Mouse (Mus musculus) limb, embryonic 15.5 days (tissue): ENCODE data around the gene Atp6ap1. TPM values are rescaled to one million over a fixed set of nuclear protein-coding genes. Genes with fewer than 3 reads are reported as not detected.
A peak's percentile ranks its signal among the peaks of the same experiment; 100 is the strongest.

Source experiments
- ATAC-seq: fragments of 200-750 bp; cut with Nextera tagmentation; 2 replicates; pipeline ENCODE4 v1.8.0; 2017; ENCODE audit warnings: low read depth, moderate TSS enrichment; ENCODE audit not compliant: insufficient number of reproducible peaks, low FRiP score, low TSS enrichment
- H3K27ac ChIP-seq: fragments of 300-500 bp; sonication (generic); 2 replicates; pipeline ENCODE4 v1.5.1; 2015; ENCODE audit warnings: moderate library complexity, mild to moderate bottlenecking, inconsistent platforms
- H3K27me3 ChIP-seq: fragments of 300-500 bp; sonication (generic); 2 replicates; pipeline ENCODE4 v1.6.1; 2015; ENCODE audit warnings: inconsistent platforms
- H3K36me3 ChIP-seq: fragments of 300-500 bp; sonication (generic); 2 replicates; pipeline ENCODE4 v1.6.1; 2015; ENCODE audit warnings: inconsistent platforms
- H3K4me1 ChIP-seq: fragments of 300-500 bp; sonication (generic); 2 replicates; pipeline ENCODE4 v1.6.1; 2015; ENCODE audit warnings: inconsistent platforms
- H3K4me2 ChIP-seq: fragments of 300-500 bp; sonication (generic); 2 replicates; pipeline ENCODE4 v1.6.1; 2015; ENCODE audit warnings: mild to moderate bottlenecking, inconsistent platforms
- H3K4me3 ChIP-seq: fragments of 300-500 bp; sonication (generic); 2 replicates; pipeline ENCODE4 v1.5.1; 2015; ENCODE audit warnings: mild to moderate bottlenecking, inconsistent platforms
- H3K9ac ChIP-seq: fragments of 300-500 bp; sonication (generic); 2 replicates; pipeline ENCODE4 v1.6.1; 2015; ENCODE audit warnings: inconsistent platforms
- H3K9me3 ChIP-seq: fragments of 300-500 bp; sonication (generic); 2 replicates; pipeline ENCODE4 v1.6.1; 2016; ENCODE audit warnings: inconsistent platforms
- WGBS: fragments of 180-500 bp; shearing (Covaris S2); methylation state at CpG from one replicate; pipeline ENCODE4 v1.1.7; 2015; 5-methylcytosine and 5-hydroxymethylcytosine counted together
- microRNA-seq: library from miRNA; unstranded; fragments of <30 nt; microRNA quantifications from one replicate; pipeline ENCODE4, GENCODE M21; 2016
- polyA plus RNA-seq: library from polyadenylated mRNA; unstranded; fragments of >200 nt; fragmentation: Nextera tagmentation; extraction: Ambion mirVana; gene quantifications from 2 replicates; pipeline ENCODE4 v1.2.1, GENCODE M21; 2015

Gene Atp6ap1
- polyA plus RNA-seq, 1 experiment from 2014 or later: 156 TPM

- peak; percentile 92 for ATAC-seq
- peak within 1 kb of the TSS; percentile 63 for H3K4me3 ChIP-seq
- 23% methylated on average over 47 of the region's 59 CpGs for WGBS
- peak within 1 kb of the TSS; percentile 61 for H3K4me2 ChIP-seq
- no peaks in the 10 kb centered on the region for H3K9me3 ChIP-seq
- no peaks in the 10 kb centered on the region; the same call in 1 of the 2 replicates for H3K4me1 ChIP-seq
- peaks cover 22% of the 10 kb centered on the region; the same call in 1 of the 2 replicates for H3K36me3 ChIP-seq
- H3K9ac ChIP-seq: peak within 1 kb of the TSS; percentile 57
- H3K27ac ChIP-seq: peak within 1 kb of the TSS; percentile 82
- H3K27me3 ChIP-seq: no peaks in the 10 kb centered on the region
Measured at GRCm38 (mm10) chrX:74312540-74313464, 15.9 kb downstream of the Atp6ap1 start, which contains the start of gene Fam50a. Fam50a (plus strand) TSS chrX:74313033.

GRCm38 (mm10) chrX:74328725-74329161 is 31.8 kb downstream of the Atp6ap1 start, which contains the start of gene Plxna3:
Plxna3 (plus strand) TSS chrX:74329066.
- H3K4me2 ChIP-seq: peak within 1 kb of the TSS; percentile 50
- H3K4me1 ChIP-seq: peaks cover 17% of the 10 kb centered on the region; the same call in 1 of the 2 replicates
- peak within 1 kb of the TSS; percentile 47 for H3K4me3 ChIP-seq
- peak within 1 kb of the TSS; percentile 33 for H3K9ac ChIP-seq
- no peaks in the 10 kb centered on the region for H3K27me3 ChIP-seq
- H3K36me3 ChIP-seq: peaks cover under 1% of the 10 kb centered on the region; the same call in 1 of the 2 replicates
- ATAC-seq: peak; percentile 91
- H3K27ac ChIP-seq: peak within 1 kb of the TSS; percentile 85
- WGBS: 18% methylated on average over 24 of the region's 30 CpGs
- H3K9me3 ChIP-seq: no peaks in the 10 kb centered on the region

GRCm38 (mm10) chrX:74329215-74329671 is 32.3 kb downstream of the Atp6ap1 start:
- peaks cover 6% of the 10 kb centered on the region for H3K36me3 ChIP-seq
- ATAC-seq: 0 out of 2 replicates have a peak, but pooled peaks have one; percentile 12
- no peaks in the 10 kb centered on the region for H3K9me3 ChIP-seq
- peak overlapping the region; percentile 47 for H3K4me3 ChIP-seq
- WGBS: 24% methylated on average over 10 of the region's 10 CpGs
- no peaks in the 10 kb centered on the region for H3K27me3 ChIP-seq
- H3K4me1 ChIP-seq: peaks cover 17% of the 10 kb centered on the region; the same call in 1 of the 2 replicates
- peak overlapping the region; percentile 85; the same call in 1 of the 2 replicates for H3K27ac ChIP-seq
- H3K9ac ChIP-seq: peak overlapping the region; percentile 20; the same call in 1 of the 2 replicates
- H3K4me2 ChIP-seq: peak overlapping the region; percentile 50

GRCm38 (mm10) chrX:74330166-74330930 is 33.5 kb downstream of the Atp6ap1 start:
- Histone ChIP-seq H3K4me1 (peaks cover 17% of the 10 kb centered on the region; the same call in 1 of the 2 replicates), H3K9me3 (no peaks in the 10 kb centered on the region), H3K27ac (peak overlapping the region; percentile 85; the same call in 1 of the 2 replicates), H3K4me2 (peak overlapping the region; percentile 50), H3K9ac (no peak overlapping the region), H3K36me3 (peaks cover 12% of the 10 kb centered on the region), H3K27me3 (no peaks in the 10 kb centered on the region), H3K4me3 (peak overlapping the region; percentile 47)
- 42% methylated on average over 2 of the region's 2 CpGs for WGBS
- ATAC-seq: no peak

- no peak for ATAC-seq
- 25% methylated on average over 13 of the region's 13 CpGs for WGBS
- H3K4me3 ChIP-seq: peak overlapping the region; percentile 47
- H3K4me2 ChIP-seq: peak overlapping the region; percentile 49
- no peaks in the 10 kb centered on the region for H3K9me3 ChIP-seq
- peak overlapping the region; percentile 47; the same call in 1 of the 2 replicates for H3K27ac ChIP-seq
- peak overlapping the region; percentile 35; the same call in 1 of the 2 replicates for H3K9ac ChIP-seq
- H3K27me3 ChIP-seq: no peaks in the 10 kb centered on the region
- no peaks in the 10 kb centered on the region for H3K36me3 ChIP-seq
- no peaks in the 10 kb centered on the region for H3K4me1 ChIP-seq
Measured at GRCm38 (mm10) chrX:74352645-74353466, 56.0 kb downstream of the Atp6ap1 start.

- no peaks in the 10 kb centered on the region for H3K27me3 ChIP-seq
- no peaks in the 10 kb centered on the region for H3K36me3 ChIP-seq
- H3K4me2 ChIP-seq: peak within 1 kb of the TSS; percentile 49
- peak within 1 kb of the TSS; percentile 47 for H3K4me3 ChIP-seq
- no peaks in the 10 kb centered on the region for H3K9me3 ChIP-seq
- H3K27ac ChIP-seq: peak within 1 kb of the TSS; percentile 47; the same call in 1 of the 2 replicates
- WGBS: 21% methylated on average over 8 of the region's 22 CpGs
- peak within 1 kb of the TSS; percentile 35; the same call in 1 of the 2 replicates for H3K9ac ChIP-seq
- H3K4me1 ChIP-seq: no peaks in the 10 kb centered on the region
- ATAC-seq: peak; percentile 63; the same call in 1 of the 2 replicates
Measured at GRCm38 (mm10) chrX:74353467-74353770, 56.5 kb downstream of the Atp6ap1 start, which contains the start of gene Lage3. Lage3 (minus strand) TSS chrX:74353618.

Small RNA genes within 50 kb of the gene (microRNA-seq; reads per million reads assigned to microRNA genes)
- gene Mir7091: 0.61 reads per million
- gene Mir7092: not detected

Other genes with a start within 250 kb of the Atp6ap1 start
- not detected in 2 replicates for gene Opn1mw, start 169.6 kb upstream of the Atp6ap1 start, polyA plus RNA-seq
- gene Mecp2, start 161.7 kb upstream of the Atp6ap1 start, polyA plus RNA-seq: 10.6 and 12.1 TPM in 2 replicates
- not detected in 2 replicates for gene Tex28, start 129.3 kb upstream of the Atp6ap1 start, polyA plus RNA-seq
- gene Tktl1, start 119.8 kb upstream of the Atp6ap1 start, polyA plus RNA-seq: 0.08 TPM in 1 of 2 replicates, not detected in the other
- 228 and 248 TPM in 2 replicates for gene Flna, start 47.3 kb upstream of the Atp6ap1 start, polyA plus RNA-seq
- 24.8 and 29.0 TPM in 2 replicates for gene Emd, start 42.4 kb upstream of the Atp6ap1 start, polyA plus RNA-seq
- gene Rpl10, start 26.3 kb upstream of the Atp6ap1 start, polyA plus RNA-seq: 675 and 811 TPM in 2 replicates
- 89.2 and 89.6 TPM in 2 replicates for gene Taz, start 15.2 kb upstream of the Atp6ap1 start, polyA plus RNA-seq
- 17.3 and 20.2 TPM in 2 replicates for gene Dnase1l1, start 14.8 kb upstream of the Atp6ap1 start, polyA plus RNA-seq
- 203 and 211 TPM in 2 replicates for gene Gdi1, start 7.9 kb downstream of the Atp6ap1 start, polyA plus RNA-seq
- gene Fam50a, start 15.9 kb downstream of the Atp6ap1 start, polyA plus RNA-seq: 62.6 and 67.7 TPM in 2 replicates
- 16.7 and 19.4 TPM in 2 replicates for gene Plxna3, start 32.0 kb downstream of the Atp6ap1 start, polyA plus RNA-seq
- gene Lage3, start 56.5 kb downstream of the Atp6ap1 start, polyA plus RNA-seq: 89.8 and 90.3 TPM in 2 replicates
- 72.6 and 75.4 TPM in 2 replicates for gene Ubl4a, start 76.1 kb downstream of the Atp6ap1 start, polyA plus RNA-seq
- 21.9 and 22.6 TPM in 2 replicates for gene Slc10a3, start 76.3 kb downstream of the Atp6ap1 start, polyA plus RNA-seq
- gene Fam3a, start 96.2 kb downstream of the Atp6ap1 start, polyA plus RNA-seq: 43.8 and 47.4 TPM in 2 replicates
- gene Ikbkg, start 96.2 kb downstream of the Atp6ap1 start, polyA plus RNA-seq: 20.1 and 21.3 TPM in 2 replicates
- gene G6pdx, start 132.1 kb downstream of the Atp6ap1 start, polyA plus RNA-seq: 66.8 and 67.2 TPM in 2 replicates
- 1.1 and 2.2 TPM in 2 replicates for gene Gm6880, start 184.3 kb downstream of the Atp6ap1 start, polyA plus RNA-seq